Mouse (Mus musculus) fibroblast of lung, adult 2 months (primary cell): ENCODE measurements at regions not wholly inside any gene's neighbourhood (a gene's known extent, or its start where the extent isn't known, plus 50 kb on each side); places are given as distances from the start of the nearest gene placed in this dataset.

Experiments
- DNase-seq: peaks from one replicate; pipeline ENCODE4 v3.0.0-alpha.2; 2011; ENCODE audit warnings: low read depth

GRCm38 (mm10) chr4:107736866-107737265, 52.8 kb upstream of the Dmrtb1 start:
- DNase-seq, result no peak

GRCm38 (mm10) chr4:107737907-107738306, 53.9 kb upstream of the Dmrtb1 start:
- DNase-seq, result peak; percentile 29

- no peak for DNase-seq
Measured at GRCm38 (mm10) chr4:107738776-107739175, 54.7 kb upstream of the Dmrtb1 start.

DNA sequence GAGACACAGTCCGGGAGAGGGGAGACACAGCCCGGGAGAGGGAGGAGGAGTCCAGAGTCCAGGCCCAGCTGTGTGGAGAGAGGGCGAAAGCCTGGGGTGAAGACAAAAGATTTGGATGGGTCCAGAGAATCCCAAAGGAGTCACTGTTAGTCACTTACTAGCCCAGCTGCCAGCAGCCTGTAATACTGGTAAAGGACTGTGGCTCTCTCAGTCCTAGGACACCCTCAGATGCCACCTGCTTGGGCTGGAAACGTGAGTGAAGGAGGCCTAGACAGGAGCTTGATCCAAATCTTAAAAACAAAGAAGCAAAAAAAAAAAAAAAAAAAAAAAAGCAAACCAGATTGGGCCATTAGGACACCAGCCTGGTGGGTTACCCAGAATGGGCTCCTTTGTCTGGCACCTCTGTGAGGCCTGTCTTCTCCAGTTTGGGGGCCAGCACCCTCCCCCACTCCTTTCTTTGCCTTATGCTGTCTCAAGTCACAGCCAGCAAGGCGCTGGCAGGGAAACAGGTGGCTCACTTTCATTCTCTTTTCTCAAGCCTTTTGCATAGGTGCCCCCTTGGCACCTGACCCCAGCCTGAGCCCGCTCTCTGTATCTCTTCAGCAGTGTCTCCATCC, 55.9 kb upstream of the Dmrtb1 start:
- no peak for DNase-seq

DNA sequence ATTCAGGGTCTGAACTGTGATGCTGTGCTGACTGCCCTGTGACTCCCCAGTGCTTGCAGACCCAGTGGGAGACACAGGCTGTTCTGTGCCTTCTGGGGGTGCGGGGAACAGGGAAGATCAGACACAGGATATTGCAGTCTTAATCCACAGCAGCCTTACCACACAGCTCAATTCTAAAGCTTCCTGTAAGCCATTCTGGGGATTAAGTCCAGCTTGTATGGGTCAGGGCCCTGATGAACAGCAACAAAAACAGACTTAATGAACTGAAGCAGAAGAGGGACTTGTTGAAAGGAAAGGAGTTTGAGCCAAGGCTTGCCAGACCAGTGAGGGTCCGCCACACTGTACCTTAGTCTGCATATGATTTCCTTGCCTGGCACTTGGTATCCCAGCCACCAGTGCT, 58.4 kb upstream of the Lrp8 start:
- DNase-seq, result no peak

GRCm38 (mm10) chr4:107746366-107746765, 55.7 kb upstream of the Lrp8 start:
- no peak for DNase-seq

- no peak for DNase-seq
Measured at GRCm38 (mm10) chr4:107746923-107747431, 55.1 kb upstream of the Lrp8 start.

DNA sequence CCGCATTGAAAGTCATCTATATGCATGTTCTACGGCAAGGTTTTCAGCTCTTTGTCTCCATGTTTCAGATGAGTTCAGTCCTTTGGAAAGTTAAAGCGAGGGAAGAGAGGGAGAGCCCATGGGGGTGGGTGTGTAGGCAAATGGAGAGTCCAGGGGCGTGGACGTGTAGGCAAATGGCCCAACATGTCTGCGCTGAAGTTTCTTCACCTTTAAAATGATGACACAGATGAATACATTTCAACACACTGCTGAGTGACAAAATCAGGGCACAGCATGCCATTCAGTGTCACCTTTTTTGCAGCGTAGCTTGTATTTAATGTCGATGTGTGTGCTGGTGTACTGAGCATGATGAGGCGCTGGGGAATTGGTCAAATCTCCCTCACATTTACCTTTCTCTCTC, 54.6 kb upstream of the Lrp8 start:
- DNase-seq, result no peak

DNA sequence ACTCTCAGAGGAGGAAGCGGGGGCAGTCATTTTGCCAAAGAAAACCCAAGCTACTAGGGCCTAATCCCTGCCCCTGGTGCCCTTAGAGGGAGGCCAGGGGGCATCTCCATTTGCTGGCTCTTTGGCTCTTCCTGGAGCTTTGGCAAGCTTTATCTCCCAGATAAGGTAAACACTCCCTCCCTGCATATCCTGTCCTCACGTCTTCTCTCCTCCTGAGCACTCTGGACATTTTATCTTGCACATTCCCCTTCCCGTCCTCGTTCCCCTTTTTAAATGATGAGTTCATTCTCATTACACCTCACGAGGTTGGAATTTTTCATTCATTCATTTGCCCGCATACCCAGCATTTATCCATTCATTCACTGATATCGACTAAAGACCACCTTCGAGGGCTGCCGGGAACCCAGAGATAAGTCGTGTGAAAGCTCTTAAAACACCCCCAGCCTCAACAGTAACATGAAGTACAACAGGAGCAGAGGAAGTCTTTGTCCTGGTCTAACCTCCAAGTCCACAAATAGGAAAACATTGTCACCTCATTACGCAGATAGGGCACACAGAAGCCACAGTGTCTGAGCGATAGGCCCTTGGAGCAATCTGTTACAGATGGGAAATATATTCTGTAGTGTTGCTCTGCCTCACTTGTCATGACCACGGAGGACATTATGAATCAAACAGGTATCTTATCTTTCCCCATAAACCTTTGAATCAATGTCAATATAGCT, 54.0 kb upstream of the Lrp8 start:
- no peak for DNase-seq

DNA sequence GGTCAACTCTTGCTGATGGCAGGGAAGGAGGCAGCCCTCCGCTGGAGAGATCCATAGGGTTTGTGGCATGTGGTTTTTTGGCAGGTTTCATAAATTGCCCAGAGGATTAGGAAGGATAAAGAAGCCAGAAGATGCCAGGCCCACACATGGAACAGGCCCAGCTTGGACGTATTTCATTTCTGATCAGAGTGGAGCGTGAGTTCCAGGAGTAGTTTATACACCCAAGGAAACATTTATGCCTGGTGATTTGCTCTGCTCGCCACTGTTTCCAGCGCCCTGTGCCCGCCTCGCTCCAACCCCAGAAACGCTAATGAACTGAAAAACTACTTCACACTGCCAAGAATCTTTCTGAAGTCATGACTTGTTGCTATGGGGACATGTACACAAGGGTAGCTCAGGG, 53.0 kb upstream of the Lrp8 start:
- DNase-seq, result no peak

DNA sequence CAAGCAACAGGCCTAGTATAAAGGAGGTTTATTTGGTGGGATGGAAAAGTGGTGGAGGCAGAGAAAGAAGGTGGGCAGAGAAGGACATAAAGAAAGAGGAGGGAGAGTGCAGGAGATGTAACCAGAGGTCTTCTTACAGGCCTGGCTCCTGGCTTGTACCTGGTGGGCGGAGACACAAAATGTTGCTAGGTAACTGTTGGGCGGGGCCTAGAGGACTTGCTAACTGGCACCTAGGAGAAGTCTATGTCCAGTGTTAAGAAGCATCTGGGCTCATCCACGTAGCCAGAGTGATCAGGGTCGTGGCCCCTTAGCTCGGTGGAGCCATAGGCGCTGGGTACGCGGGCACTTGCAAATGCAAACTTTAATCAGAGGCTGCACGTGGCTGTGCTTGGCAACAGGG, 52.0 kb upstream of the Lrp8 start:
- no peak for DNase-seq
